23 mouse cellular contexts compared by ENCODE assay signal in the genomic region with DNA sequence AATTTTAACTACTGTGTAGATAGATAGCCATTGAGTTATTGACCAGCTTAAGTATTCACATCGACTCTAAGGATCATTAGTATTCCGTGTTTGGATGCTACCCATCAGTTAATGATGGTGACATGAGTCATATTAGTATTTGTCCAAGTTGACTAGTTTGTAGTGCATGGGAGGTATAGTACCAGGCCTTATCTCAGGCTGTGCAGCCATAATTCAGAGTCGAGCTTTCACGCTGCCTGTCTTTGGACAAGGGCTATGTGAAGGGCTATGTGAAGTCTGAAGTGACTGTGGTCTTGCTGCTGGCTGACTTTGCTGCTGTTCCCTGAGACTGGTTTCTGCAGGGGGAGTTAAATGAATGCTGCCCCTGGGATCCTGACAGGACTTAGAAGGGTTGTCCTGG.
"Had no signal": no experiment of that assay in that cellular context is flagged by ENCODE, and none has a peak within 500 bp of the region (broad histone marks: within the 10 kb centered on the region; RNA-seq: fewer than 3 reads in every experiment).

No protein-coding gene starts in this region.

- H3K4me2 ChIP-seq: heart, embryonic 11.5 days; heart, embryonic 13.5 days; heart, embryonic 15.5 days; hindbrain, embryonic 12.5 days; hindbrain, embryonic 14.5 days; intestine, embryonic 15.5 days; limb, embryonic 12.5 days had no signal

- H3K27me3 ChIP-seq: heart, embryonic 13.5 days; heart, embryonic 15.5 days; hindbrain, embryonic 12.5 days; intestine, embryonic 15.5 days; limb, embryonic 12.5 days had no signal

- H3K9ac ChIP-seq: heart, embryonic 13.5 days; heart, embryonic 15.5 days; hindbrain, embryonic 12.5 days; hindbrain, embryonic 14.5 days; intestine, embryonic 15.5 days; limb, embryonic 12.5 days had no signal

- H3K4me3 ChIP-seq: heart, adult 2 months; heart, embryonic 13.5 days; heart, embryonic 15.5 days; hindbrain, embryonic 10.5 days; hindbrain, embryonic 12.5 days; intestine, embryonic 15.5 days; layer of hippocampus, adult 2 months; left cerebral cortex, adult 2 months; limb, embryonic 10.5 days; limb, embryonic 12.5 days had no signal

- H3K4me1 ChIP-seq: heart, embryonic 13.5 days; heart, embryonic 15.5 days; hindbrain, embryonic 10.5 days; hindbrain, embryonic 12.5 days; intestine, embryonic 15.5 days; limb, embryonic 10.5 days; limb, embryonic 12.5 days had no signal

- DNase-seq: gastrocnemius, postnatal 14 days; gastrocnemius, postnatal 36 days; heart, adult 2 months; heart, postnatal 4 days; kidney, adult 18-20 months; kidney, adult 8-10 months; kidney, postnatal 10 days; kidney, postnatal 25 days; kidney, postnatal 4 days had no signal

- ATAC-seq: hindbrain, embryonic 16.5 days; inflammation-experienced regulatory T-cells, adult 6 months; intestine, embryonic 15.5 days; intestine, postnatal 0 days had no signal

- H3K9me3 ChIP-seq: heart, embryonic 13.5 days; heart, embryonic 15.5 days; hindbrain, embryonic 10.5 days; hindbrain, embryonic 12.5 days; intestine, embryonic 15.5 days; limb, embryonic 10.5 days; limb, embryonic 12.5 days had no signal

- H3K27ac ChIP-seq: heart, adult 2 months; heart, embryonic 13.5 days; heart, embryonic 15.5 days; hindbrain, embryonic 10.5 days; hindbrain, embryonic 12.5 days; hindbrain, embryonic 14.5 days; intestine, embryonic 15.5 days; layer of hippocampus, adult 2 months; left cerebral cortex, adult 2 months; limb, embryonic 10.5 days; limb, embryonic 12.5 days had no signal
